Mouse (Mus musculus) testis, postnatal 10 days (tissue): ENCODE measurements around the gene Fcrl1.

Source experiments
- DNase-seq: peaks from one replicate; pipeline ENCODE4 v3.0.0; 2021; ENCODE audit warnings: low spot score

Fcrl1 gene

GRCm38 (mm10) chr3:87410605-87411004 is 34.4 kb downstream of the Fcrl1 start:
- no peak for DNase-seq

- peak; percentile 75 for DNase-seq
Observed at GRCm38 (mm10) chr3:87411150-87411549, 35.0 kb downstream of the Fcrl1 start.

GRCm38 (mm10) chr3:87420645-87421044 is 44.5 kb downstream of the Fcrl1 start:
- no peak for DNase-seq

GRCm38 (mm10) chr3:87422386-87422910 is 46.3 kb downstream of the Fcrl1 start:
- no peak for DNase-seq

GRCm38 (mm10) chr3:87435479-87435878 is 59.3 kb downstream of the Fcrl1 start, which contains the start of gene Fcrl5:
Gene Fcrl5, plus strand, starts transcription at chr3:87435773.
- DNase-seq = no peak

- DNase-seq = no peak
Observed at GRCm38 (mm10) chr3:87440586-87440985, 64.4 kb downstream of the Fcrl1 start.

- DNase-seq = no peak
Observed at GRCm38 (mm10) chr3:87443968-87444367, 67.8 kb downstream of the Fcrl1 start.
